Mouse (Mus musculus) left cerebral cortex, adult 8-10 months (tissue): ENCODE results near the gene Dock4. TPM values are rescaled to one million over a fixed set of nuclear protein-coding genes. Genes with fewer than 3 reads are reported as not detected.

Experiments used
- DNase-seq, 2 experiments: peaks; one replicate each; pipeline ENCODE4 v3.0.0; 2022; ENCODE audit warnings: low spot score in 2 of 2
- total RNA-seq, 4 experiments: library from RNA; stranded (reverse); gene quantifications; 2 replicates each; pipeline ENCODE4 v1.2.4; 2022

Gene Dock4
- total RNA-seq, 4 experiments from 2014 or later: 81.2 to 91.5 (median 85.3) TPM

DNA sequence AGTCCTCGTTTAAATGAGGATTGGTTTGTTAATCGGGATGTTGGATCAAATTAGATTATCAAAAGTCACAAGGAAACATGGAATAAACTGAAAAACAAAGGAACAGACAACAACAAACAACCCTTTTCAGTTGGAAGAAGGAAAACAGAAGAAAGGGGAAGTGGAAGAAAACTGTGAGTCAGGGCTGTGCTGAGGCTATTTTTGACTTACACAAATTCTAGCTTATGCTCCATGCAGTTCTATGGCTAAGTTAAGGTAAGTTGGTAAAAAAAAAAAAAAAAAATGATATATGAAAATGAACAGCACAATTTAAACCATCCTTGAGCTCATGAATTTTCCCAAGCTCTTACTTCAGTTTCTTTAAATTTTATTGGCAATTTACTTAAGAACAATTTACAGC, 191.7 kb downstream of the Dock4 start:
- DNase-seq: no peak

DNA sequence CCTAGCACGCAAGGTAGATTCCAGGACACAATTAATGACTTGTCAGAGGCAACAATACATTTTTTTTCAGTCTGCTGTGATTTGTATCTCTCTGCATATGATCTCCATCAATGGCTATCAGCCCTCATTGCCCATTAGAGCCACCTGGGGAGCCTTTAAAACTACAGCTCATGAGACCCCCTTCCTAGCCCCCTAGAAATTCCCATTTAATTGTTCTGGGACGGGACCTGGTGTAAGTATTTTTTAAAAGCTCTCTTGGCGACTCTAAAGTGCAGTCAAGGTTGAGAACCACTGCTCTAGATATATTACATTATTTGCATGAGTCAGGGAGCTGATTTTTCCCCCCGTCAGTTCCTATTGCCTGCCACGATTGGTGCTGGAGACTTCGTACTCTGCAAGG, 200.1 kb downstream of the Dock4 start:
- no peak for DNase-seq

DNA sequence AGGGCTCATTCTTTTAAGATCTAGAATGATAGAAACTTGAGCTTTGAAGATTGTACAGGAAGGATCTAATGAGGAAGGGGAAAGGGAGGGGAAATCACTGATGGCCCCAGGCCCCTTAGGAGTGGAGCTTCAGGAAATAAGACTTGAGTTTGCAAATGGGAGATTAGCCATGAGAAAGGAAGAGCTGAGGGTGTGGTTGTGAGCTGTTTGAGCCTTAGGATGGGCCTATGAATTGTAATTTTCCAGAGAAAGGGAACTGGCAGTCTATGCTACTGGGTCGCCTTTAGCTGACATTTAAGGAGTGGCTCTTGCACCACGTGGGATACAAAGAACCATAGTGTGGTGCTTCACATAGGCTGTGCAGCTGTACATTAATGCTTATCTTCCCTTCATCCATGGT, 208.6 kb downstream of the Dock4 start:
- no peak for DNase-seq

DNA sequence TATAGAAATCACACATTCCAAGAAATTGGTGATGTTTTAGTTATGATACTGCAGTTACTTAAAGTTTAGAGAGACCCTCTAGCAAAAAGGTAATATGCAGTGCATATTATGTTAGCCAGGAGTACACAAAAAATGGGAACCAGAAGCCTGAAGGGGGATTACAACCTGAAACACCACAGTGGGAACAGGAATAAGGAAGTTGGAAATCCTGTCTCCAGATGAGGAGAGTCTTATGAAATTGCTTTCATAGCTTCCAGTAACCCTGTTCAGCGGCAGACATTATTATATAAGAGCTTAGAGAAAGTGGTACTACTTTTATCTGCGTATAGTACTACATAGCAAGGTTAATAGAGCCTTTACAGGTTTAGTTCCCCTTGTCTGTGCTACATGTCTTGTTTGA, 210.1 kb downstream of the Dock4 start:
- no peak for DNase-seq

DNA sequence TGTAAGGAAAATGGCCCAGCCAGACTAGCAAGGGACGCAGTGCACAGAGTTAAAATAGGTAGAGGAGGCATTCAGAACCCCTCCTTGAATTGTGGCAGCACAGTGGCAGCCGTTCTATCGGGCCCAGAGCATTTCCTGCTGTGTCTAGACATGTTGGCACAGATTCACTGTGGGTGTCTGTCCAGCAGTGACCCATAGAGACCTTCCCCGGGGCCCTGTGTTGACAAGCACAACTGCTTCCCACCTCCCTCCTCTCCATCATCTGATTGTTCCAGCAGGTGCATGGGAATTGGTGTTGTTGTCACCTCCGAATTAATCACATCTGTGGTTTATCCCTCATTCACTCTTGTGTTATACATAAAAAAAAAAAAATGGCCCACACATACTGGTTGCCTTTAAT, 210.7 kb downstream of the Dock4 start:
- no peak for DNase-seq

DNA sequence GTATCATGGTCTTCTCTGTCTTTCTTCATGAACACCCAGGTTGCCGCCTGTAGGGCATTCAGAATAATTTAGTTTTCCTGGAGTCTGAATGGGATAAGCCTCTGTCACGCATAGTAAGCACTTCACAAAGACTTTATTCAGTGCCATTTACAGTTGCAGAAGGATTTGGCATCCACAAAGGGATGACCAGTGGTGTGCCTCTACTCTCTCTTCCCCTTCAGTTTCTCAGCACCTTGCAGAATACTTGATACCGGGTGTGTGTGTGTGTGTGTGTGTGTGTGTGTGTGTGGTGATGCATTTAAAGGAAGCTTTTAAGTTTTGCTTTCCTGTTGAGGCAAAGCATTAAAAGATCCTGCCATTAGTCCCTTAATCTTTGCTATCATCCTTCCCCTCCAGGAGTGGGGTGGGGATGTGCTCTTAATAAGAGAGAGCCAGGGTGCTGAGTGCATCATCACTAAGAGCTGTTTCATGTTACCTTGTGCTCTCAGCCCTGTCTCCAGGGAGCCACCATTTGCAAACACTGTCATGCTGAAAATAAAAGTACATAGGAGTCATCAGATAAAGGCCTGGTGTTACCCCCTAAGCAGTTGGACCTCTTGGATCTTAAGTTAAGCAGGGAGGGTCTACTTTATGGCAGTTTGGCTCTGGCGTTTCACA, 211.6 kb downstream of the Dock4 start:
- DNase-seq: no peak

DNA sequence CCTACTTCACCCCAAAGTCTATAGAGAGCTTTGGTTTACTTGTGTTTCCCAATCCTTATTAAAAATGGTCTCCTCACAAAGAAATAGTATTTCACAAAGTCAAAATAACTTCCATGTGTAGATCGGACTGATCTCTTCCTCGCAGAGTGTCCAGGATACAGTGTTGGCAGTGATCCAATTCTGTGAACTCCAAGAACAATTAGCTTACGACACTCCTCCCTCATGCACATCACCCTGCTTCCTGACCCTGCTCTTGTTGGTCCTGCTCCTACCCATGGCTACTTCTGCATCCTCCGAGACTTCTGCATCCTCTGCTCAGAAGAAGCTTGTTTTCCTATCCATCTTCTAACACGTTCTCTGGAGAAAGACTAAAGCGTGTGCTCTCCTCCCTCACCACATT, 213.9 kb downstream of the Dock4 start:
- no peak for DNase-seq

DNA sequence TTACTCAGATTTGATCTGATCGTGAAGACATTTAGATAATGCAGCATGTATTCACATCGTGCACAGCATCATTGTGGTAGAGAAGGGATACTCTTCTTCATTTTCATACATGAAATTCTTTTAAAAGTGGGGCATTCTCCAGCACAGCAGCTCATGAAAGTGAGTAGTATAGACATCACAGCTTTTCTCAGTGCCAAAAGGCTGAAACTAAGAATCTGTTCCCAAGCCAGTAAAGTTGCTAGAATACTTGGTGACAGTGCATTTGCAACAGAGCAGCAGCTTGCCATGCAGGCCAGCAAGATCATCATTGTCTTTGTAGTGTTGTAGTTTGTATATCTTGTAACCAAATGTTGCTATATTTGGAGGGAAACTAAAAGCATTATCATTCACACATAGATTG, 223.7 kb downstream of the Dock4 start:
- DNase-seq: no peak

DNA sequence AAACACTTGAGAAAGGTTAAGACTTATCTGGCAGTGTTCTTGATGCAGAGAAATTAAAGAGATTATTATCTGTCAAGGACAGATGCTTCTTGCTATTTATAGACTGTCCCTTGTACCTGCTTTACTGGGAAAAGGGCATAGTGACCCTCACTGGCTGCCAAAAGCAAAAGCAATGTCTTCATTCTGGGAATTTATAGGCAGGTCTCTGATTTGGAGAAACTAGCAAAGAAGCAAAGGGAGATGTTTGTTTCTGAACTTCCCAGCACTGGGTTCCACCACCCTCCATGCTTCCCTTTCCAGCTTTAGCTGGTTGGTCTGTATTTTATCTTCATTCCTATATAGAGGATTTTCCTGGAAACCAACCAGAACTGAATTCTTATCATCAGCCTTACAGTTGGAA, 225.0 kb downstream of the Dock4 start:
- no peak for DNase-seq

DNA sequence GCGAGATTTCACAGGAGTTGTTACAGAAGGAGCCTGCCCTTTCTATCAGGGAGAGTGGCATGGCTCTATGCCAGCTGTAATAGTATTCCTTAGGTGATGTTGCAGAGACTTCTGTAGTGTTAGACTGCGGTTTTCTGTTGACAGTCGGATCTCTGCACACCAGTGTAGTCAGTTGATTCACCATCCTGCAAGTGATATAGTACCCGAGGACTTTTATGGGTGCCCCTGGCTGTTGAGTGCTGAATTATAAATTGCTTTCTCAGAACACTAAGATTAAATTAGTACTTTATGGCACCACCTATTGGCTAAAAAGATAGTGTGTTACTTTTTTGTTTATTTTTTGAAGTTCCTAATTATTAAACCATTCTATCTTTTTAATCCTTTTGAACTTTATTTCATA, 234.0 kb downstream of the Dock4 start:
- no peak for DNase-seq

DNA sequence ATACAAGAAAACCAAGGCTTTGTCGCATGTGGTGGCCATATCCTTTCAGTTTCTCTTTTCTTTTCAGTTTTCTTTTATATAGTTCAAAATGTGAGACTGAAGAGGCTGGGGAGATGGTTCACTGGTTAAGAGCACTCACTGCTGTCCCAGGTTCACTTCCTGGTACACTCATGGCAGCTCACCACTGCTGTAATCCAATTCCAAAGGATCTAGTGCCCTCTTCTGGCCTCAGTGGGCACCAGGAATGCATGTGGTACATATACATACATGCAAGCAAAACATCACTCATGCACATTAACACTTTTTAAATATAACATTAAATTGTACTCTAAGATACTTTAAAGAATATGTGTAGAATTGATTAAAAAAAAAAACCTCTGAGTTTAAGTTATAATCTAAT, 234.8 kb downstream of the Dock4 start:
- no peak for DNase-seq

DNA sequence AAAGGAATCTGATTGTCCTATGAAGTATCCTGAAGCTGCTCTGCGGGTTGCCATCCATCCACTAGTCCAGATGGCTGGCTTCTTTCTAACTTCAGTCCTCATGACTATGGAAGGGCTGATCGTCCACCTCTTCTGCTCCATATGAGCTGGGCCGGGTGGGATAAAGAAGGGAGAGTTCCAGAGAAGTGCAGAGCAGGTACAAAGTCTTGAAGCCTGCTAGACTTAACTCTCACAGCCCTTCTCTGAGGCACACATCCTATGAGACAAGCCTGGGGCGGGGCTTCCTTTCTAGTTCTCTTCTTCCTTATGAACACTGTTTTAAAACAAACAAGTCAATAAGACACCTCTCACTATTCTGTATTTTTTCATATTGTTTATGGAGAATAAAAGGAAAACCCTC, 245.7 kb downstream of the Dock4 start:
- DNase-seq: no peak

DNA sequence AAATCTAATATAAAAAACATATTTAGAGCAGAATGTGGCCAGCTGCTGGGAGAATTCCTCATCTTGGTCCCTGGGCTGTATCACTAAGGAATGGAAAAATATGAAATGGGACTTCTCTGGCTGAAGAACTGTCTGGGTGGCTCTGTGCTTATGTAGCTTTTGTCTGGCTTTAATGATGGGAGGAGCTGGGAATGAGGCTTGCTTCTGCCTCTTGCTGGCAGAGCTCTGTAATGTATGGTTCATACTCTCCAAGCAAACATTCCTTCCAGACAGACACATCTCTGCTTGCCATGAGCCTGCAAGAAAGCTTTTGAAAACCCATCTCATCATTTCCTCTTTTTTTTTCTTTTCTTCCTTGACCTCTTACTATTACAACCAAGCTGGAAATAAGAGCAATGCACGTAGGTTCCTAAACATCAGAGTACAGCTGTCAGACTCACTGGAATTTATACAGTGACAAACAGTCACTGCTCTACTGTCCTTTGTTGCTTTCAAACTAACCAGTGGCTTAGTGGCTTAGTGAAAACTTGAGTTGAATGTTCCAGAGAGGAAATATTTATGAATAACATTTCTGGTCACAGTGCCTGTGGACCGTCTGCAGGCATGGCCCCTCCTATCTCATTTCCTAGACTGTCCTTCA, 248.4 kb downstream of the Dock4 start:
- DNase-seq: no peak

DNA sequence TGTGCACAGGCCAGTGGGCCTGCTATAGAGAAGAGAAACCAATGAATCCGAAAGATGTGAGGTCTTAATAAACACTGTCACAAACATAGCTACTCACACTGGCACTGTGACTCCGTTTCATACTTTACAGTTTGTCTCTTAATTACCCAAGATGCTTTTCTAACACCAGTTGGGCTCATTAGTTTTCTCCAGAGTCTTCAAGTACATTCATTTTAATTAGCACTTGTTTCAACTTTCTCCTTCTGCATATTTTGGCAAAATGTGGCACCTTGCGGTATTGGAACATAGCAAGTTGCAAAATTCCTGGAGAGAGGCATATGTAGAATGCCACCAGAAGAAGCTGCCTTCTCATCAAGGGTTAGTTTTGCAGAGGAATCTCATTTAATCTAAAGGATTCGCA, 252.6 kb downstream of the Dock4 start:
- no peak for DNase-seq

DNA sequence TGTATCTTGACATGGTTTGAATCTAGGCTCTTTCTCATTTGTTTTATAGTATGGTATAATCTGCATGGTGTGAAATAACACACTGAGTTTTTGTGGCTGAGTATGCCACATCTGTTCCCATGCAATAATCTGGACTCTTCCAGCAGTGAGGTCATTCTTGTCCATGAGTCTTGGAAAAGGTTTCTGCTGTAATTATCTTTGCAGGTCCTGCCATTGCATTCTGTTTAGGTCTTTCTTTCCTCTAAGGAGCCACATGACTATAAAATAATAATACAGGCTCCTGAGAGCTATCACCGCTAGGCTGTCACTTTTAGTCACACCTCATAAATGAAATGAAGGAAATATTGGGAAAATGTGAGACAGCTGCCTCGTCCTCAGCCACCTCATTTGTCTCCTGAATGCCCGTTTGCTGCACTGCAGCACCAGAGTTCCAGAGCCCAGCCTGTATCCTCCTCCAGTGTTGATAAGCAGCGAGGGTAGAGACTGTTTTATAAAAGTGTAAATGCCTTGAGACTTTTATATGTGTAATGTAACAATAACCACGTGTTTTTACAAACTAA, 256.6 kb downstream of the Dock4 start:
- DNase-seq: no peak

DNA sequence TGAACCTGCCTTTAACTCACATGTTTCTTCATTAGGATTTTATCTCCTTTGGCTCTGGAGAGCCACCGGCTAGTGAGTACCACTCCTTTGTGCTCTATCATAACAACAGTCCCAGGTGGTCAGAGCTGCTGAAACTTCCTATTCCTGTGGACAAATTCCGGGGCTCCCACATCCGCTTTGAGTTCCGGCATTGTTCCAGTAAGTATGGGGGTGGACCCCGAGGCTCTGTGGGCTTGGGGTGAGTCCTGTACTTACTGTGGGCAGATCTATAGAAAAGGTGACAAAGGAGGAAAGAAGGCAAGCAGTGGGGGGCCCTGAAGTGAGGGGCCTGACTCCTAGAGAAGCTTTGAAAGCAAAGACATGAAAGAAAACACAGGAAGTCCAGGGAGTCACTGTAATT, 258.5 kb downstream of the Dock4 start:
- no peak for DNase-seq

DNA sequence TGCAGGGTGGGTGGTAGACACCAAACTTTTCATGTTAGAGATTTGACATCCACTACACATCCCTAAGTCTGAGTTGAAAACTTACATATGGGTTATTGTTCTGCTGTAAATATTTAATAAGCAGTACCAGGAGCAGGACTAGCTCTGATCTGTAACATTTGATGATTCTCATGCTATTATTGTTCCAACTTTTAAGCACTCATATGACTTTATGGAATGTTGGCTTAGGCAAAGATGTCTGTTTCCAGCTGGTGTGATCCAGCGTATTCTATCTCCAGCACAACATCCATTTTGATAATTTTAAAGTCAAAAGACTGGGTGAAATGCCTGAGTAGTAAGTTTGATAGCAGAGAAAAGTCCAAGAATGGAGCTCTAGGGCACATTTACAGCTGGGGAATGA, 261.4 kb downstream of the Dock4 start:
- no peak for DNase-seq

DNA sequence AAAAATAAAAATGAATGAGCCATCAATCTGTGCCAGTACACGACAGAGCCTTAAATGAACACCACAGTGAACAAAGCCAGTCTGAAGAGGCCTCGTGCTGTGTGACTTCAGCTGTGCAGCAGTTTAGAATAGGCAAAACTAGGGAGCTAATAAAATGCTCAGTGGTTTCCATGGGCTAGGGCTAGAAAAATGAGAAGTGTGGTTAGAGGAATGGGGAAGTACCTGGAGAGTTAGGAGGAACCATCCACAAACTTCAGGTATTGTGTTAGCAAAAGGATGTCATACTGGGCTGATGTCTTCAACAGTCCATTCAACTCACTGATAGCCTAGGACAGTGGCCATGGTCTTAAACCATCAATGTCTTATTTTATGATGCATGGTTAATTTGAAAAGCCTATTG, 263.3 kb downstream of the Dock4 start:
- DNase-seq: no peak

DNA sequence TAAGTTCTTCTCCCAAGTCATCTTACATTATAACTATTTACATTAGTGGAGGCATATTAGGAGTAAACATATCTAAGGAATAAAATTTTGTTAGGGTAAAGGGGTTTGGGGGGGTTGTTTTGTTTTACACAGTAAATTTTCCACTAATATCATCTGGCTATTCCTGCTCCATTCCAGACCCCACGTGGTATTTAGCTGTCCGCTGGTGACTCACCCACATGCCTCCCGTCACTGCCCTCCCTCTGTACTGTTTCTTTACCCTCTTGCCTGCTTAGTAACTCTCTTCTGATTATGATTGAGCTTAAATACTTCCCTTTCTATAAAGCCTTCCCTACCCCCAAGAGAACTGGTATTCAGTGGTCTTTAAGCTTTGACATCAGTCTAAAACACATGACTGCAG, 266.5 kb downstream of the Dock4 start:
- no peak for DNase-seq

DNA sequence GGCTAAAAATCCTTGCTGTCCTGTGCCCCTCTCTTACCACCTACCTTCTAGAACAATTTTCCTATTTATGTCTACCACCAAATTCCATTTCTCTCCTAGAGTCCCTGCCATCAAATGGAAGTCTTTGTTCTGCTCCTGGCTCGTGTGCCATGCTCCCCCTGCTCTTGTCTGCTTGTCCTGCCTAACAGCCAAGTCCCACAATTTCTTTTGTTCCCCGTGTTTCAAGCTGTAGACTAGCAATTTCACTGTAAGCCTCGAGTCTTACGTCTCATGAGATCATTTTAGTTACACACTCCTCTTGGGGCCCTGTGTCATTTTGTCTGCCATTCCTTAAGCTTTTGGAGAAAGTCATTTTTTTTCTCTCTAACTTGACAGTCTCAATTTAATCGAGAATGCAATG, 268.5 kb downstream of the Dock4 start:
- no peak for DNase-seq

DNA sequence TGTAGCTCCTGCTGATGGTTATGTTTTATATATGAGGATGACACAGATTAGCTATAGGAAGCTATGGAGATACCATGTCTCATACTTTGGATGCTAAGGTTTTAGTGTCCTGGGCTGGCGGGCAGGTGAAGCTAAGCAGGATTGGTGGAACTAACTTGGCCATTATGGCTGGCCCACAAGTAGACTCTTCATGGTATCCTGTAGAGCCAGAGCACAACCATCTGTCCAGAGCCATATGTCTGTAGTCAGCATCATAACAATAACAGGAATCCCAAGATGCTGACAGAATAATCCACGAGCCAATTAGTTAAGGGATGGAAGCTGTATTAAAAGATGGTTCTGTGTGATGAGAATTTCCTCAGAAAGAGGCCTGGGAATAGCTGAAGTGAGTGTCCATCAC, 269.4 kb downstream of the Dock4 start:
- DNase-seq: no peak

DNA sequence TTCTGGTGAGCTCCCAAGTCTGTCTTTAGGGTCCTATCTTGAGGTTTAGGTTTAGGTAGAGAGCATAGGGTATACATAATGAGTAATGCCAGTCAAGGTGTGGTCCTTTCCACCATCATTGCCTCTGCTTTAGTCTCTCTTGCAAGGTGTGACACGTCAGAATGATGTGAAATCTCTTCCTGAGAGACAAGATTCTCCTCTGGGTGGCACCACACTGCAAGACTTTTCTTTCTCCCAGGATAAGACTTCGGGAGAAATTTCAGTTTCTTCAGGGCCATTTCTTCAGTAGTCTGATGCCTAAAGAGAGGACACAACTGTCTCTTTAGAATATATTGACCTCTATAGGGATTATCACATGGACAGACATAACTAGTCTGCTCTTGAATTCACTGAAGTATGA, 282.6 kb downstream of the Dock4 start:
- no peak for DNase-seq

DNA sequence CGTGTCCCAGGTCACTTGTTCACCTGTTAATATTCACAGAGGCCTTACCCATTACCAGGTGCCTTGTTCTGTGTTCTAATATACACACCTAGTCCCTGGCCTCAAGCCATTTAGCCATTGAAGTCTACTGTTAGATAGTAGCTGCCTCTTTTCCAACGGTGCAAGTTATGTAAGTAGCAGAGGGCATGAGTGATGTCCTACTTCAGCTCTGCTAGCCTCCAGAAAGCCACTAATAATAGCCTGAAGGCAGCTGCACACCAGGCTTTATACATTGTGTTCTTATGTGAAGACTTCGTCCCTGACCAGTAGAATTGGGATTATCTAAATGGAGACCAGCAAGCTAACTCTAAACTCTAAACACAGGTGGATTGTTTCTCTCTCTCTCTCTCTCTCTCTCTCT, 285.0 kb downstream of the Dock4 start:
- DNase-seq: no peak
